Mouse (Mus musculus) heart, postnatal 0 days (tissue): ENCODE measurements around the gene Tmprss7. TPM values are rescaled to one million over a fixed set of nuclear protein-coding genes. Genes with fewer than 3 reads are reported as not detected.

ENCODE experiments used
- ATAC-seq: fragments of 200-750 bp; cut with Nextera tagmentation; 2 replicates; pipeline ENCODE4 v1.8.0; 2017; ENCODE audit warnings: low read depth, moderate number of reproducible peaks, moderate library complexity; ENCODE audit not compliant: insufficient read depth
- DNase-seq: peaks from one replicate; pipeline ENCODE4 v3.0.0-alpha.2; 2016; ENCODE audit warnings: low spot score
- H3K27ac ChIP-seq: fragments of 300-500 bp; sonication (generic); 2 replicates; pipeline ENCODE4 v1.5.1; 2014; ENCODE audit warnings: low read depth, mild to moderate bottlenecking
- H3K27me3 ChIP-seq: fragments of 300-500 bp; sonication (generic); 2 replicates; pipeline ENCODE4 v1.6.1; 2014; ENCODE audit warnings: low read length, mixed read lengths; ENCODE audit not compliant: control insufficient read depth, insufficient read depth
- H3K36me3 ChIP-seq: fragments of 300-500 bp; sonication (generic); replicated peaks from 2 replicates; pipeline ENCODE4 v1.6.1; 2014; ENCODE audit warnings: low read length, mixed read lengths; ENCODE audit not compliant: control insufficient read depth, insufficient read depth
- H3K4me1 ChIP-seq: fragments of 300-500 bp; sonication (generic); 2 replicates; pipeline ENCODE4 v1.6.1; 2014; ENCODE audit warnings: antibody characterized with exemption; ENCODE audit not compliant: control insufficient read depth, insufficient read depth
- H3K4me2 ChIP-seq: fragments of 300-500 bp; sonication (generic); 2 replicates; pipeline ENCODE4 v1.6.1; 2014; ENCODE audit warnings: low read depth, mild to moderate bottlenecking, low read length, moderate library complexity
- H3K4me3 ChIP-seq: fragments of 300-500 bp; sonication (generic); 2 replicates; pipeline ENCODE4 v1.5.1; 2014; ENCODE audit warnings: low read depth, low read length
- H3K9ac ChIP-seq: fragments of 300-500 bp; sonication (generic); replicated peaks from 2 replicates; pipeline ENCODE4 v1.6.1; 2014; ENCODE audit warnings: low read depth, low read length, mixed read lengths
- H3K9me3 ChIP-seq: fragments of 300-500 bp; sonication (generic); replicated peaks from 2 replicates; pipeline ENCODE4 v1.6.1; 2016; ENCODE audit warnings: low read length; ENCODE audit not compliant: control insufficient read depth
- CTCF ChIP-seq: IDR thresholded peaks from 2 replicates; pipeline ENCODE4 v1.5.1; 2016; ENCODE audit warnings: antibody characterized with exemption, control low read depth, low read depth
- EP300 ChIP-seq: IDR thresholded peaks from 2 replicates; pipeline ENCODE4 v1.6.1; 2016; ENCODE audit warnings: antibody characterized with exemption, low read depth
- WGBS: fragments of 180-500 bp; shearing (Covaris S2); extraction: QIAGEN DNeasy Blood & Tissue Kit; methylation state at CpG from one replicate; pipeline ENCODE4 v1.1.7; 2014; 5-methylcytosine and 5-hydroxymethylcytosine counted together
- polyA plus RNA-seq: library from polyadenylated mRNA; unstranded; fragments of >200 nt; fragmentation: Nextera tagmentation; extraction: Ambion mirVana; gene quantifications from 2 replicates; pipeline ENCODE4 v1.2.1, GENCODE M21; 2015
- total RNA-seq: library from RNA; depleted of rRNA; stranded (reverse); fragments of >200 nt; gene quantifications from 2 replicates; pipeline ENCODE4 v1.2.3, GENCODE M21; 2014; ENCODE audit warnings: low replicate concordance

Gene Tmprss7
- total and polyA plus RNA-seq, 2 experiments from 2014 or later, result not detected

DNA sequence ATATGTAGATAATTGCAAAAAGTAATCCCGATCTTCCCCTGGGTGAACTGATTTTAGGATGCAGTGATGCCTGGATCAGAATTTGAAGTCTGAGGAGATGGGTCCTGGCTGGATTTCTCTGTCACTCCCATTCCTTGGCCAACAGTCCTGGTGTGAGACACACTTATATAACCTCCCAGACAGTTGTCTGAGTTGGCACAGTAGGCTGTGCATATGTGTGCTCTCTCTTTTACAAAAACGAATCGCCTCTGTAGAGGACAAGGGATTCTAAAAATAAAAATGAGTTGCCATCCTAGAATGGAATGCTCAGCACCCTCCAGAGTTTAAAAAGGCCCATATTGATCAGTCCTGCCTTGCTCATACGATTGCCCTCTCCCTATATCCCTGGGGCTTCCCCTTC is 33.9 kb downstream of the Tmprss7 start:
- ATAC-seq, result no peak
- no peak for DNase-seq
- TF ChIP-seq CTCF, result no peak
- no peak for TF ChIP-seq EP300
- Histone ChIP-seq H3K36me3 (no peaks in the 10 kb centered on the region), H3K4me1 (0 out of 2 replicates have a peak, but pooled peaks cover 5% of the 10 kb centered on the region), H3K4me2 (no peak overlapping the region), H3K9me3 (no peaks in the 10 kb centered on the region), H3K27me3 (no peaks in the 10 kb centered on the region), H3K4me3 (no peak overlapping the region), H3K9ac (no peak overlapping the region), H3K27ac (no peak overlapping the region)
- 53% methylated on average over 4 of the region's 4 CpGs for WGBS

GRCm38 (mm10) chr16:45658248-45658647 is 35.2 kb downstream of the Tmprss7 start:
- Histone ChIP-seq H3K36me3 (no peaks in the 10 kb centered on the region), H3K9me3 (no peaks in the 10 kb centered on the region), H3K27me3 (0 out of 2 replicates have a peak, but pooled peaks cover 3% of the 10 kb centered on the region), H3K4me3 (no peak overlapping the region), H3K9ac (no peak overlapping the region), H3K4me1 (0 out of 2 replicates have a peak, but pooled peaks cover 5% of the 10 kb centered on the region), H3K4me2 (no peak overlapping the region), H3K27ac (no peak overlapping the region)
- 79% methylated on average over 1 of the region's 1 CpGs for WGBS
- ATAC-seq (no peak), DNase-seq (no peak)
- TF ChIP-seq CTCF (no peak), EP300 (no peak)

DNA sequence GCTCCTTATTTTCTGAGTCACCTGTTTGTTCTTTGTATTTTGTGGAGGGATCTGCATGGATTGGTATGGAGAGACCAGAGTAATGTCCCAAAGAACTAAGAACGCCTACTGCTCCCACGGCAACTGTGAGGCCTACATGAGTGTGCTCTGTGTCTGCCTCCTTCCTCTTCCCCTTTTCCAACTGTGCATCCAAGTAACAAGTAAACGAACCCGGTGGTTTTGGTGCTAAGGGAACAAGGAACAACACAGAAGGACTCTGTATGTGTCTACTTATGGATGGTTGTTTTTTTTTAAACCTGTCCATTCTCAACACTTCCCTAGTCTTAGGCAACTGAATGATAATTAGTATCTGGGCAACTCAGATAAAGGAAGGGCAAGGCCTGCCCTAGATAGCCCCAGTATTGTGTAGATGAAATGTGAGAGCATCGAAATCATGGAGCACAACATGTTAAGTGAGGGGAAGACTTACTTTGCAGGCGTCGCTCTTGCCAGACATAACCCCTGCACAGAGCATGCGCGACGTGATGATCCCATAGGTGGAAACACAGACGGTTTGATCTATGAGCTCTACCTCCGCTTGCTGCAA is 35.8 kb downstream of the Tmprss7 start:
- H3K27me3 ChIP-seq, result 0 out of 2 replicates have a peak, but pooled peaks cover 3% of the 10 kb centered on the region
- no peak overlapping the region for H3K27ac ChIP-seq
- H3K9ac ChIP-seq, result no peak overlapping the region
- TF ChIP-seq CTCF, result no peak
- TF ChIP-seq EP300, result no peak
- H3K4me2 ChIP-seq, result no peak overlapping the region
- WGBS, result 80% methylated on average over 12 of the region's 12 CpGs
- H3K4me3 ChIP-seq, result no peak overlapping the region
- no peak for ATAC-seq
- H3K4me1 ChIP-seq, result 0 out of 2 replicates have a peak, but pooled peaks cover 5% of the 10 kb centered on the region
- no peaks in the 10 kb centered on the region for H3K9me3 ChIP-seq
- no peak for DNase-seq
- H3K36me3 ChIP-seq, result no peaks in the 10 kb centered on the region

GRCm38 (mm10) chr16:45654465-45654864 is 39.0 kb downstream of the Tmprss7 start:
- DNase-seq, result no peak

DNA sequence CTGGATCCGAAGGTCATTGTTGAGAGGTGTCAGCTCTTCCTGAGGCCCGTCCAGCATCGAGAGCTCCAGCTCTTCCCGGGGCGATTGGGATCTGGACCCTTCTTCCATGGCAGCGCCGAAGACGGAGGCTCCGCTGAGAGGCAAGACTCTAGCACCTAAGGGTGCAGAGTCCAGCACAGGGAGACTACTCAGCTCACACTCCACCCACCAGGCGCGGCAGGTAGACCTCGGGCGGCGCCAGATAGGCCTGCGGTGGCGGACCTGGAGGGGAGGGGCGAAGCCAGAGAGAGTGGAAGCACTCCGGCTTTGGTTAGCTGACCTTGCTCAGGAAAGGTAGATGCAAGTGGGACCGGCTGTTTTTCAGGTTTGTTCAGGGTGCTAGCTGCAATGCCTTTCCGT is 39.5 kb downstream of the Tmprss7 start, which contains the start of gene BC016579:
Gene BC016579 (minus strand): TSS at position 135 of the 399 bp plus-strand sequence.
- no peak within 1 kb of the TSS; the same call in 1 of the 2 replicates for H3K9ac ChIP-seq
- TF ChIP-seq CTCF (no peak), EP300 (no peak)
- H3K27me3 ChIP-seq, result 0 out of 2 replicates have a peak, but pooled peaks cover 3% of the 10 kb centered on the region

More at GRCm38 (mm10) chr16:45654465-45654864, 39.0 kb downstream of the Tmprss7 start:
- Histone ChIP-seq H3K4me3 (peak overlapping the region; percentile 28; the same call in 1 of the 2 replicates), H3K9ac (no peak overlapping the region), H3K36me3 (no peaks in the 10 kb centered on the region), H3K27ac (no peak overlapping the region), H3K27me3 (0 out of 2 replicates have a peak, but pooled peaks cover 3% of the 10 kb centered on the region), H3K9me3 (no peaks in the 10 kb centered on the region), H3K4me2 (peak overlapping the region; percentile 54; the same call in 1 of the 2 replicates), H3K4me1 (no peaks in the 10 kb centered on the region)
- no peak for ATAC-seq
- 74% methylated on average over 9 of the region's 9 CpGs for WGBS
- TF ChIP-seq CTCF (no peak), EP300 (no peak)

More for the DNA sequence above, 39.5 kb downstream of the Tmprss7 start, which contains the start of gene BC016579:
- Histone ChIP-seq H3K4me2 (peak within 1 kb of the TSS; percentile 54), H3K9me3 (no peaks in the 10 kb centered on the region), H3K4me3 (peak within 1 kb of the TSS; percentile 28), H3K36me3 (no peaks in the 10 kb centered on the region), H3K27ac (no peak within 1 kb of the TSS), H3K4me1 (no peaks in the 10 kb centered on the region)
- 9% methylated on average over 20 of the region's 20 CpGs for WGBS
- DNase-seq (no peak), ATAC-seq (no peak)
